Mouse (Mus musculus) MEL (cell line): ENCODE data around the gene Fdps.
A peak's percentile ranks its signal among the peaks of the same experiment; 100 is the strongest.

Source experiments
- CTCF ChIP-seq, 3 experiments: IDR thresholded peaks in 2 of 3; conservative IDR thresholded peaks in 1 of 3; 2 replicates each; pipeline ENCODE4 v1.5.1; 2011 to 2012; ENCODE audit warnings: low read length in 3 of 3, low read depth in 2 of 3, mild to moderate bottlenecking in 2 of 3, improper control_type of control experiment in 1 of 3, inconsistent platforms in 1 of 3, mixed read lengths in 1 of 3, moderate library complexity in 1 of 3; ENCODE audit not compliant: control insufficient read depth in 1 of 3, insufficient read depth in 1 of 3, poor library complexity in 1 of 3, severe bottlenecking in 1 of 3
- ELF1 ChIP-seq: IDR thresholded peaks from 2 replicates; pipeline ENCODE4 v1.6.1; 2014; ENCODE audit warnings: low read depth, mild to moderate bottlenecking, inconsistent platforms, low read length, improper control_type of control experiment, moderate library complexity
- ETS1 ChIP-seq: IDR thresholded peaks from 2 replicates; pipeline ENCODE4 v1.6.1; 2012; ENCODE audit warnings: low read depth, mild to moderate bottlenecking, inconsistent platforms, low read length, improper control_type of control experiment, moderate library complexity

GRCm38 (mm10) chr3:89087338-89088110 lies 14.2 kb downstream of the Fdps start:
- TF ChIP-seq CTCF (IDR thresholded peaks at IDR 0.05 in 2 of 3, conservative IDR thresholded peaks at IDR 0.05 in 1 of 3; ENCODE audit: control insufficient read depth in 1 of 3, insufficient read depth in 1 of 3, low read depth in 2 of 3, low read length in 3 of 3, poor library complexity in 1 of 3, severe bottlenecking in 1 of 3) (peak; percentile 74 to 98 (median 92)), ETS1 (peak; percentile 72; the same call in 1 of the 2 replicates), ELF1 (peak; percentile 84)
